Comparison of ENCODE assay signal across 1 mouse cellular context in the genomic region with DNA sequence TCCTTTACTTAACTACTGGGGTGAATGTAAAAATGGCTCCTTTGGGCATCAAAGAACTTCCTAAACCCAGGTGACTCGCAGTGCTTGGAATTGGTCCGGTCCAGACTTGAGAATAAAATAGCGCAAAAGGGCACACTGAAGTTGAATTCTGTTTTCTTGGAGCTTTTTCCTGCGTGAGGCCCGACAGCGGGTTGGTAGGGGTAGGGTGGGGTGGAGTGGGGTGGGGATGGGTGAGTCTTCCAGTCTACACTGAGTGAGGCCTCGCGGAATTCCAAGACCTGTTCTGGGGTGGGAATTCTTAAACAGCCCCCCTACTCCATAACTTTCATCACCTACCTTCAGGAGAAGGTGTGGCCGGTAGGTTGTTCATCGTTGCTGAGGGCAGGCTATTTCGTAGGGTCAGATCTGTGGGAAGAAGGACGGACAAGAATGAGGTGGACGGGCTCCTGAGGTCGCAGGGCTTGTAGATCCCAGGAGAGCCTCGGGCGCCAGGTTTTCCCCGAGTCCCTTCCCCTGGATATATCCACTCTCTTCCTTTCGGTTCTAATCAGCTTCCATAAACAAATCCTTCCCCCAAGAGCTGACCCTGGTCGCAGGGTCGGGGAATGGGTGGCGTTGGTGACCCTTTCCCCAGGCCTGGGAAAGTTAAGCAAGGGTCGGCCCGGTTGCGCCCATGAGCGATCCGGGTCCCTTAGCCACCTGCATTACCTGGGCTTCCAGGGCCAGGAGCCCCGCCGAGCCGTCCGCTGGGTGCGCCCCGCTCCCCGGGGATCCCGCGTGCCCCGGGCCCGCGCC.
TF ChIP-seq lines count a peak whose summit lies in the region.

No protein-coding gene starts in this region.

TF ChIP-seq in CH12.LX, 34 proteins besides CTCF, POLR2A, EP300 and RAD21:
- TF ChIP-seq ZMIZ1 (IDR thresholded peaks at IDR 0.05; ENCODE audit: low read depth, low read length) (no peak), PAX5 (IDR thresholded peaks at IDR 0.05; ENCODE audit: low read length) (no peak), MEF2A (IDR thresholded peaks at IDR 0.05; ENCODE audit: borderline replicate concordance, low read depth, low read length) (no peak), MAZ (IDR thresholded peaks at IDR 0.05; ENCODE audit: low read depth, low read length) (no peak)
